Mouse (Mus musculus) forebrain, embryonic 15.5 days (tissue): ENCODE measurements at regions not wholly inside any gene's neighbourhood (a gene's known extent, or its start where the extent isn't known, plus 50 kb on each side); places are given as distances from the start of the nearest gene placed in this dataset.

ENCODE experiments used
- ATAC-seq: fragments of 200-750 bp; cut with Nextera tagmentation; replicated peaks from 2 replicates; pipeline ENCODE4 v1.8.0; 2017; ENCODE audit warnings: mild to moderate bottlenecking, moderate TSS enrichment, moderate library complexity
- H3K27ac ChIP-seq: fragments of 300-500 bp; sonication (generic); replicated peaks from 2 replicates; pipeline ENCODE4 v1.5.1; 2015; ENCODE audit warnings: mild to moderate bottlenecking, inconsistent platforms
- H3K27me3 ChIP-seq: fragments of 300-500 bp; sonication (generic); 2 replicates; pipeline ENCODE4 v1.6.1; 2015; ENCODE audit warnings: inconsistent platforms
- H3K36me3 ChIP-seq: fragments of 300-500 bp; sonication (generic); 2 replicates; pipeline ENCODE4 v1.6.1; 2015; ENCODE audit warnings: mild to moderate bottlenecking, inconsistent platforms
- H3K4me1 ChIP-seq: fragments of 300-500 bp; sonication (generic); 2 replicates; pipeline ENCODE4 v1.6.1; 2015; ENCODE audit warnings: inconsistent platforms
- H3K4me2 ChIP-seq: fragments of 300-500 bp; sonication (generic); replicated peaks from 2 replicates; pipeline ENCODE4 v1.6.1; 2015; ENCODE audit warnings: mild to moderate bottlenecking, inconsistent platforms
- H3K4me3 ChIP-seq: fragments of 300-500 bp; sonication (generic); 2 replicates; pipeline ENCODE4 v1.5.1; 2015; ENCODE audit warnings: mild to moderate bottlenecking, inconsistent platforms
- H3K9ac ChIP-seq: fragments of 300-500 bp; sonication (generic); replicated peaks from 2 replicates; pipeline ENCODE4 v1.6.1; 2015; ENCODE audit warnings: mild to moderate bottlenecking, inconsistent platforms
- H3K9me3 ChIP-seq: fragments of 300-500 bp; sonication (generic); 2 replicates; pipeline ENCODE4 v1.6.1; 2016; ENCODE audit warnings: inconsistent platforms
- WGBS: fragments of 180-500 bp; shearing (Covaris S2); methylation state at CpG from one replicate; pipeline ENCODE4 v1.1.7; 2015; ENCODE audit warnings: mixed read lengths; 5-methylcytosine and 5-hydroxymethylcytosine counted together

DNA sequence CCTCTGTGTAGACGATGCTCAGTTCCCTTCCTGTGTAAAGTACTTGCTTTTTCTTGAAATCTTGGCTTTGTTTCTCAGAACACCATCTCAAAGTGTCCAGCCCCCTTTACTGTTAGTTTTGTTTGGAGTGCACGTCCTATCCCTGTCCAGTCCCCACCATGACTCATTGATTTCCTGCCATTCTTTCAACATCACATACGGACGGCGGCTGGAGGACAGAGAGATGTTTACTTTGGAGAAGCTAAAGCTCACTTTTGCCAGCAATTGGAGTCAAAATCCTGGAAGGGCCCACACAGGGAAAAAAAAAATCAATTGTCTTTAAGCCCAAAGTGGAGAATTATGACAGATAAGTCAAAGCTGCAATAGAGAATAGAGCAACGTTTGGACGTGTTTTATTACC lies 51.8 kb downstream of the Gm5426 start:
- Histone ChIP-seq H3K4me3 (no peak overlapping the region), H3K9me3 (no peaks in the 10 kb centered on the region), H3K4me1 (no peaks in the 10 kb centered on the region), H3K36me3 (no peaks in the 10 kb centered on the region), H3K27me3 (no peaks in the 10 kb centered on the region), H3K4me2 (no peak overlapping the region), H3K9ac (no peak overlapping the region), H3K27ac (no peak overlapping the region)
- ATAC-seq, result no peak
- WGBS, result 87% methylated on average over 7 of the region's 7 CpGs

DNA sequence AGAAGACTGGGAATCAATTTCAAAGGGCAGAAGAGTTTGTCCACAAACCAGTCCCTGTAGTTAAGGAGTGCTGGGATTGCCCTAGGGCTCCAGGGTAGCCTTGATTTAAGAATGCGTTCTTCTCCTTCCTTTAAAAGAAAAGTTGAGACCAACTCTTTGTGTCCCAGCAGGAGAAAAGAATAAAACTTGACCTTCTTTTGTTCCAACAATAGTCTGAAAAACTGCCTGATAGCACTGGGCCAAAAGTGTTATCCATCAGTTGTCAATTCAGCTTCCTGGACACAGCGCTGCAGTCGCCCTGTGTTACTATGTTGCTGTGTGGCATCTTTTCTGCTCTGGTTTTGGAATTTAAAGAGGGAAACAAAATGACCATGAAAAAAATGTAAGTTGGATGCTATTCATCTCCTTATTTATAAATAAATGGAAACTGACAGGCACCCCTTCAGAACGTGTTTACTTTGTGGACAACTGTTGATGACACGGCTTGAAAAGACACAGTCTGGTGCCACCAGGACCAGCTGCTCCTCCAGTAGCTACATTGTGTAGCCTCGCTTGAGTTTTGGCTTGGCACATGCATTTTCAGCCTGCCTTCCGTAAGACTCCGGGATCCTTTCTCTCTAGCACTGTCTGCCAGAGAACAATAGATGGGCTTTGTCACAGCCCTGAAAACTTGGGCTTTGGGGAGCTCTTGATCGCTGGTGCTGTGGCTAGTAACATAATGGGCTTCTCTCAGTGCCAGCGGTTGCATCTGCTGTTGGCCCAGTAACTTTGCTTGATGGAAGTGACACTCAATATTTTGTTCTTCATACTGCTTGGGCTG lies 54.0 kb downstream of the Gm5426 start:
- H3K9me3 ChIP-seq, result no peaks in the 10 kb centered on the region
- H3K27me3 ChIP-seq, result no peaks in the 10 kb centered on the region
- 37% methylated on average over 10 of the region's 10 CpGs for WGBS
- H3K4me2 ChIP-seq, result no peak overlapping the region
- H3K9ac ChIP-seq, result no peak overlapping the region
- no peaks in the 10 kb centered on the region for H3K4me1 ChIP-seq
- peak; percentile 77 for ATAC-seq
- no peak overlapping the region for H3K27ac ChIP-seq
- no peaks in the 10 kb centered on the region for H3K36me3 ChIP-seq
- no peak overlapping the region for H3K4me3 ChIP-seq

DNA sequence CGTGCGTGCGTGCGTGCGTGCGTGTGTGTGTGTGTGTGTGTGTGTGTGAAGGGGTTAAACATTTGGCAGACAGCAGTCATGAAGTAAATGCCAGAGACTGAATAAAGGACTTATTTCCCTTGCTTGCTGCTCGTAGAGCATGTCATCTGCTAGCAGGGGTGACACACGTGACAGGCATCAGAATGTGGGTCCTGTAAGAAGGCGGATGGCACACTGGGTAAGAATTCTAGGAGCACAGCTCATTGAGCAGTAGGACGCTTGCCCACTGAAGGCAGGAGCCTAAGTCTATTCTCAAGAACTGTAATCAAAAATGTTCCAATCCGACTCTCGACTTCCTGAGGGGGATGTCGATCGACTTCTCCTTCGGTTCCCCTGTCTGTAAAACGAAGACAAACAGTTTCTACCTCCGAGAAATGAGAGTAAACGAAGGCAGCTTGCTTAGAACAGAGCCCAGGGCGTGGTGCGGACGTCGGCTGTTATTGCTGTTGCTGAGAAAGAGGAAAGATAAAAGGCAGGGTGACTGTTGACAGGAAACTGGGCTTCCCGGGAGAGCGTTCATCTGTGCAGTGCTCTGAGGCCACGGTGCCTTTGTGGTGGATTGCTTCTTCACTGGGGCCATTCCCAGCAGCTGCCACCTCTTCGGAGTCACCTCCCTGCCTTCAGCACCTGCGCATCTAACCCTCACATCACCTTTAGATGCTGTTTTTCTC lies 64.7 kb downstream of the Gm5426 start:
- no peak for ATAC-seq
- 78% methylated on average over 27 of the region's 27 CpGs for WGBS
- H3K27ac ChIP-seq, result no peak overlapping the region

DNA sequence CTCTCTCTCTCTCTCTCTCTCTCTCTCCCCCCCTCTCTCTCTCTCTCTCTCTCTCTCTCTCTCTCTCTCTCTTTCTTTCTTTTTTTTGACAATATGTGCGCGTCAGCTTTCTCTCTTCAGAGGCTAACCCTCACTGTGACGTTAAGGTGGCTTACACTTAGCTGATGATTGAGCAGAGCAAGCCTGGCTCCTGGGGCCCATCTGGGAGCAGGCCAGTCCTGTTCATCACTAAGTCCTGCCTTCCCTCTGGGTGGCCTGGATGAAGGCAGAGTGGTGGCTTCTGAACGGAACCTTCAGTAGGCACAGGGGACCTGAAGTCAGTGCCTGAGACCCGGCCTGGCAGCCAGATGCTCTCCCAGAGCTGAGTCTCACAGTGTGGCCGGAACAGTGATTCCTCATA lies 65.5 kb downstream of the Gm5426 start:
- no peak overlapping the region for H3K27ac ChIP-seq
- H3K4me1 ChIP-seq, result no peaks in the 10 kb centered on the region
- H3K9ac ChIP-seq, result no peak overlapping the region
- H3K4me3 ChIP-seq, result no peak overlapping the region
- no peak for ATAC-seq
- H3K9me3 ChIP-seq, result no peaks in the 10 kb centered on the region
- no peak overlapping the region for H3K4me2 ChIP-seq
- no peaks in the 10 kb centered on the region for H3K27me3 ChIP-seq
- WGBS, result 70% methylated on average over 6 of the region's 6 CpGs
- no peaks in the 10 kb centered on the region for H3K36me3 ChIP-seq

More for the DNA sequence above, 64.7 kb downstream of the Gm5426 start:
- Histone ChIP-seq H3K9ac (no peak overlapping the region), H3K4me3 (no peak overlapping the region), H3K9me3 (no peaks in the 10 kb centered on the region), H3K36me3 (no peaks in the 10 kb centered on the region), H3K4me2 (no peak overlapping the region), H3K27me3 (no peaks in the 10 kb centered on the region), H3K4me1 (no peaks in the 10 kb centered on the region)

DNA sequence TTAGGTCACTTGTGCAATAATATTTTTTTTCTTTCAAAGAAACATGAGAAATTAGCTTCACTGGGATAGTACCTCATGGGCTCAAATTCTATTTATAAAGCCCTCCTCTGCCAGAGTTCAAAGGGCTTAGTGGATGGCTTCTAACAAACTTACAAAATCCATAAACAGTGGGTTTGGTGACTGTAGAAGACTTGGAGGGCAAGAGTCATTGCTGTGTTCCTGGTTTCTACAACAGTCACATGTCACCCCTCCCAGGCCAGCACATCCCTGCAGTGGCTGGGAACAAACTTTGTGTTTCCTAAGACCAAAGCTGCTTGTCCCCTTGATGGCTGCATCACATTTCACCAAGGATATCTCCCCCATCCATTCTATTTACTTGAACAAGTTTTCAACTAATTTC lies 66.5 kb downstream of the Gm5426 start:
- no peaks in the 10 kb centered on the region for H3K36me3 ChIP-seq
- no peak overlapping the region for H3K4me3 ChIP-seq
- ATAC-seq, result no peak
- H3K9me3 ChIP-seq, result no peaks in the 10 kb centered on the region
- H3K27ac ChIP-seq, result no peak overlapping the region
- H3K4me1 ChIP-seq, result no peaks in the 10 kb centered on the region
- no peaks in the 10 kb centered on the region for H3K27me3 ChIP-seq
- H3K4me2 ChIP-seq, result no peak overlapping the region
- no peak overlapping the region for H3K9ac ChIP-seq

DNA sequence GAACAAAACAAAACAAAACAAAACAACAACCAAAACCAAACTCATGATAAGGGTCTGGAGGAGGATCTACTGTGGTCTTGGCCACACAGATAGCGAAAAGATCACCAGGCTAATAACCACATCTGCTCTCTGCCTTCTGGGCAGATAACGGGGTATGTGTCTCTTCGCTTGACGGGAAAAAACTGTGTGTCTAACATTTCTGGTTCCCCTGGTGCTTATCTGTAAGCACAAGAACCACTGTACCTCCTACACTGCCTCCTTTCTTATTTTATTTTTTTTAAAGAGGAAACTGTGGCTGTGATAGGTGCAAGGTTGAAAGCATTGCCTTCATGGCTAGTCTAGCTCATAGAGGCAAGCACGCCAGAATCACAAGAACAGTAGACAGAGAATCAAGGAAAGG lies 67.8 kb downstream of the Gm5426 start:
- H3K9me3 ChIP-seq, result no peaks in the 10 kb centered on the region
- no peak overlapping the region for H3K9ac ChIP-seq
- H3K4me2 ChIP-seq, result no peak overlapping the region
- no peaks in the 10 kb centered on the region for H3K27me3 ChIP-seq
- no peak for ATAC-seq
- H3K4me3 ChIP-seq, result no peak overlapping the region
- 96% methylated on average over 5 of the region's 5 CpGs for WGBS
- no peak overlapping the region for H3K27ac ChIP-seq
- H3K36me3 ChIP-seq, result no peaks in the 10 kb centered on the region
- H3K4me1 ChIP-seq, result no peaks in the 10 kb centered on the region

DNA sequence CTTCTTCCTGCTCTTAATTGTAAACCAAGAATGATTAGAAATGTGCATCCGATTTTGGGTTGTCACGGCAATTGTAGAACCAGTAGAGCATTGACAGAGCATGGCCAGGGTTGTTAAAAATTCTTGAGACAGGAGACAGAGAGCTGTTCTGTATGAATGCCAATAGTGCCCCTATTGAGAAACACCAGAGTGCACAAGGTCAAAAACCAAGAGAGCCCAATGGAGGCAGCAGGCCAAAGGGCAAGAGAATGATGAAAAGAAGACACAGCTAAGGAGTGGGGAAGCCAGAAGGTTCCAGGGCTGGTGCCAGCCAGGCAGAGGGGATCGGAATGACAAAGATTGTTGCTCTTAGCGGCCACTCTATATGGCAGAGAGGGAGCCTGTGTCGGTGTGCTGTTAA lies 72.8 kb downstream of the Gm5426 start:
- Histone ChIP-seq H3K4me1 (peaks cover 2% of the 10 kb centered on the region), H3K27me3 (no peaks in the 10 kb centered on the region), H3K36me3 (no peaks in the 10 kb centered on the region), H3K4me3 (no peak overlapping the region), H3K27ac (no peak overlapping the region), H3K9me3 (no peaks in the 10 kb centered on the region), H3K9ac (no peak overlapping the region), H3K4me2 (no peak overlapping the region)
- WGBS, result 92% methylated on average over 5 of the region's 5 CpGs
- ATAC-seq, result no peak

DNA sequence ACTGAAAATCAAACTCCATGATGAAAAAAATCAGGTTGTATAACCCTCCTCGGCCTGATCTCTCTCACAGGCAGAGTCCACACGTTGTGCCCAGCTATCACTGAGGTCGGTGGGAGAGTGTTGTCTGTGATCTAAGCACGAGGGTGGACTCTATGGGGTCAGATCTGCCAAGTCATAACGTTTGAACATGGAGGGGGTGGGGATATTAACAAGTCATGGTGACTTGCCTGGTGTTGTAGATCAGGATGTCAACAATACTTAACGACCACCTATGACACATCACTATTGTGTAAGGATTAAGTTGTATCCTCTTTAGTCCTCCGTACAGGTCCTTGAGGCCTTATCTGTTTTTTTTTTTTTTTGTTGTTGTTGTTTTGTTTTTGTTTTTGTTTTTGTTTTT lies 74.8 kb downstream of the Gm5426 start:
- Histone ChIP-seq H3K9ac (no peak overlapping the region), H3K36me3 (no peaks in the 10 kb centered on the region), H3K4me1 (peaks cover 5% of the 10 kb centered on the region), H3K27ac (no peak overlapping the region), H3K9me3 (no peaks in the 10 kb centered on the region), H3K4me2 (no peak overlapping the region), H3K4me3 (no peak overlapping the region), H3K27me3 (no peaks in the 10 kb centered on the region)
- 76% methylated on average over 7 of the region's 7 CpGs for WGBS
- ATAC-seq, result no peak

DNA sequence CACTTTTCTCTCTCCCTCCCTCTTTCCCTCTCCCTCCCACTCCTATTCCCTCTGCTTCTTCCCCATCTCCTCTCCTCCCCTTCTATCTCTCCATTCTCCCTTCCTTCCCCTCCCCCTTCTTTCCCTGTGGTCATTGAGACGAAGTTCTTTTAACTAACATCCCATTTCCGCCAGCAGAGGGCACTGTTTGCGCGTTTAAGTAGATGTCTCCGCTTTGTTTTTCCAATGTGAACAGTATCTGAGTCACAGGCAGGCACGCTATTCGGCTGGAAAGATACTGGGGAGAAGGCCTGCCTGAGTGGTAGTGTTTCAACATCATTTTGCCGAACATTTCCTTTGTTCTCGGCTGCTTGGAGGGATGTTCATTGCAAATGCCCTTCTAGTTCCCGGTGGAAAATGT lies 77.5 kb downstream of the Gm5426 start:
- Histone ChIP-seq H3K27ac (peak overlapping the region; percentile 62), H3K27me3 (no peaks in the 10 kb centered on the region), H3K4me2 (no peak overlapping the region), H3K4me1 (peaks cover 5% of the 10 kb centered on the region), H3K36me3 (no peaks in the 10 kb centered on the region), H3K4me3 (no peak overlapping the region), H3K9me3 (no peaks in the 10 kb centered on the region), H3K9ac (no peak overlapping the region)
- WGBS, result 1% methylated on average over 10 of the region's 10 CpGs
- ATAC-seq, result peak; percentile 93

DNA sequence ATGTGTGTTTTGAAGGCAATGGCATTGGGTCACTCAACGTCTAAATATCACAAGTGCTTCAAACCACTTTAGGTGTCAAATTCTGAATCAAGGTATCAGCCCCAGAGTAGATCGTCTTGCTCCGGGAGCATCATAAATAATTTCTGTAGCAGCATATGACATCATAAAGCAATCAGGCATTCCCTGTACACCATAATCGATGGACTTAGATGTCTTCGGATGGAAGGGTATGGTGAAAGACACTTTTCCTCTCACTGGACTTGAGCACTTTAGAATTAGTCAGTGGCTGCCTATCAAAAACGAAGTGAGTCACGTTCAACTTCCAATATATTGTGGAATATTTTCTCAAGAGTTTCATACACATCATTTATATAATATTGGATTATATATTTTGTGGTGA lies 77.9 kb downstream of the Gm5426 start:
- no peaks in the 10 kb centered on the region for H3K27me3 ChIP-seq
- H3K4me3 ChIP-seq, result no peak overlapping the region
- peaks cover 5% of the 10 kb centered on the region for H3K4me1 ChIP-seq
- no peaks in the 10 kb centered on the region for H3K36me3 ChIP-seq
- 66% methylated on average over 7 of the region's 7 CpGs for whole genome bisulfite sequencing
- H3K9me3 ChIP-seq, result no peaks in the 10 kb centered on the region
- peak; percentile 51 for ATAC-seq
- H3K27ac ChIP-seq, result peak overlapping the region; percentile 62
- no peak overlapping the region for H3K9ac ChIP-seq
- H3K4me2 ChIP-seq, result no peak overlapping the region

DNA sequence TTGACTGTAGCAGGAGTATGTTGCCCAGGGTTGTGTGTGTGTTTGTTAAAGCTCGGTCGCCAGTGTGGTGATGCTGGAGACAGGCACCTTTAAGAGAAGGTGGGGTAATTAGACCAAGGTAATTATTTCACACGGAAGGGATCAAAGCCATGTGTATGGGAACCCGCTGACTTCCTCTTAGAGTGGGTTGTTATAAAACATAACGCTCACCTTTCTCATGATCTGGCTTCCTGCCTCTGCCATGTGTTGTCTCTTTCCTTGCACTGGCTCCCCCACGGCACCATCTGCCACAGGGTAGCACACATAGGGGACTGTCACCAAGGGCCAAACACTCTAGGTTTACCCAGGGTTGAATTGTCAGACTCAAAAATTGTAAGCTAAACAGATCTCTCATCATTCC lies 78.5 kb downstream of the Gm5426 start:
- Histone ChIP-seq H3K27ac (no peak overlapping the region), H3K4me1 (peaks cover 5% of the 10 kb centered on the region), H3K36me3 (no peaks in the 10 kb centered on the region), H3K9me3 (no peaks in the 10 kb centered on the region), H3K4me3 (no peak overlapping the region), H3K4me2 (no peak overlapping the region), H3K9ac (no peak overlapping the region), H3K27me3 (no peaks in the 10 kb centered on the region)
- no peak for ATAC-seq
- 57% methylated on average over 6 of the region's 6 CpGs for WGBS

DNA sequence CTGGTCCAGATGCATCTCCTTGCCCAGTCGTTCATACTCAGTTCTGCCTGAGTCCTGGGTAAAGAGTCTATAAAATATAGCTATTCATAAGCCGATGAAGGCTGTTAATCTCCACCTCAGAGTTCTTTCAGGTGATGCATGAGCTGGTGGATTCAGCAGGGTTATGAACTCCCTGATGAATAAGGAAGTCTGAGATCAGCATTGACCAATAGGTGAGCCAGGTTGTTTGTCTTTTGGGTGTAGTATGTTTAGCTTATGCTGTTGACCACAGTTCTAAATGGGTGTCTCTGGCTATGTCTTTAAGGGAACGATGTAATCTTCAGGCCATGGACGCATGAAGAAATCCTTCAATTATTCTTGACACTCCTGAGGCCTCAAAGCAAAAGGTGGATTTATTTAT lies 84.3 kb downstream of the Gm5426 start:
- Histone ChIP-seq H3K9ac (no peak overlapping the region), H3K4me2 (no peak overlapping the region), H3K27ac (no peak overlapping the region), H3K36me3 (no peaks in the 10 kb centered on the region), H3K9me3 (no peaks in the 10 kb centered on the region), H3K4me3 (no peak overlapping the region), H3K4me1 (no peaks in the 10 kb centered on the region), H3K27me3 (no peaks in the 10 kb centered on the region)
- no peak for ATAC-seq
- WGBS, result 94% methylated on average over 4 of the region's 4 CpGs

DNA sequence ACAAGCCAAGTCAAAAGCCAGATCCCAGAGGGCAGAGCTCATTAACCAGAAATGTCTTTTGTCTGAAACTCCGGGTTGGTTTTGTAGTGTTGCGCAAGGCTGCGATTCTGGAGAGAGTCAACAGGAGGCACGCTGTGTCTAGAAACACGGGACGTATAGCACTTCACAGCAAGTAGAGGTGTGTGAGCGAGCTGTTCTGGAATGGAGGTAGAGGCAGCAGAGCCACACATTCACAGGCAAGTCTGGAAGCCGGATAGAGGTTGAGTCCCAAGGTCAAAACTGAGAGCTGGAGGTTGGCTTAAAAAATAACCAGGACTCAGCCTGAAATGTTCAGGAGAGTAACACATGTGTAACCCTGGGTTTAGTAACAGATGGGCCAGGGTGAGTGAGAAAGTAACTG lies 94.0 kb downstream of the Gm5426 start:
- Histone ChIP-seq H3K4me1 (no peaks in the 10 kb centered on the region), H3K27ac (no peak overlapping the region), H3K9me3 (no peaks in the 10 kb centered on the region), H3K4me2 (no peak overlapping the region), H3K36me3 (no peaks in the 10 kb centered on the region), H3K9ac (no peak overlapping the region), H3K4me3 (no peak overlapping the region), H3K27me3 (no peaks in the 10 kb centered on the region)
- 82% methylated on average over 8 of the region's 8 CpGs for WGBS
- no peak for ATAC-seq
